Mouse (Mus musculus): ENCODE data around the gene Tbx1. TPM values are rescaled to one million over a fixed set of nuclear protein-coding genes. Genes with fewer than 3 reads are reported as not detected.

The Tbx1 gene
- polyA plus RNA-seq, 1 experiment from 2014 or later = 0.48 TPM

DNA sequence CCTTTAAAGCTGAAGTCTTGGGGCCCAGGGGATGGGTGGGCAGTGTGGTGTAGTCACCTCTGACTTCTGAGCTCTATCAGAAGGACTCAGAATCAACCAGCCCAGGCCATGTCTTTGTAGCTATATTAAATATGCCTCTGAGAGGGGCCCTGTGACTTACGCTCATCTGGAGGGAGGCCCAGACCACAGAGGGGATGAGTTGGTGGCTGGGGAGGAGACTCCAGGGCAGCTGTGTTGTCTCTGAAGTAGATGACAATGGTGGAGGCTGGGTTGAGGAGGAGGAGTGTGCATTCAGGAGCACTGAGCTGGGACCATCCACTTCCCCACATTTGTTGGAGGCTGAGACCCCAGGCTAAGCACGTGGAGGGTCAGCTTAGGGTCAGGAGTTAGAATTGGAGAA is 27.8 kb upstream of the Tbx1 start:
- Histone ChIP-seq H3K4me1 (ENCODE audit: control insufficient read depth, insufficient read depth, low read length) (peaks cover 7% of the 10 kb centered on the region), H3K4me2 (ENCODE audit: low read length) (no peak overlapping the region), H3K9ac (ENCODE audit: low read length) (no peak overlapping the region), H3K9me3 (replicated peaks; ENCODE audit: control insufficient read depth, low read length) (no peaks in the 10 kb centered on the region), H3K4me3 (ENCODE audit: low read depth, low read length) (no peak overlapping the region), H3K36me3 (ENCODE audit: control insufficient read depth, insufficient read depth, low read length) (peaks cover 25% of the 10 kb centered on the region), H3K27ac (ENCODE audit: low read depth, low read length) (no peak overlapping the region), H3K27me3 (replicated peaks; ENCODE audit: control insufficient read depth, insufficient read depth, low read length) (peaks cover 56% of the 10 kb centered on the region)
- WGBS = 50% methylated on average over 2 of the region's 2 CpGs
- DNase-seq (ENCODE audit: low spot score) (no peak), ATAC-seq (no peak)

DNA sequence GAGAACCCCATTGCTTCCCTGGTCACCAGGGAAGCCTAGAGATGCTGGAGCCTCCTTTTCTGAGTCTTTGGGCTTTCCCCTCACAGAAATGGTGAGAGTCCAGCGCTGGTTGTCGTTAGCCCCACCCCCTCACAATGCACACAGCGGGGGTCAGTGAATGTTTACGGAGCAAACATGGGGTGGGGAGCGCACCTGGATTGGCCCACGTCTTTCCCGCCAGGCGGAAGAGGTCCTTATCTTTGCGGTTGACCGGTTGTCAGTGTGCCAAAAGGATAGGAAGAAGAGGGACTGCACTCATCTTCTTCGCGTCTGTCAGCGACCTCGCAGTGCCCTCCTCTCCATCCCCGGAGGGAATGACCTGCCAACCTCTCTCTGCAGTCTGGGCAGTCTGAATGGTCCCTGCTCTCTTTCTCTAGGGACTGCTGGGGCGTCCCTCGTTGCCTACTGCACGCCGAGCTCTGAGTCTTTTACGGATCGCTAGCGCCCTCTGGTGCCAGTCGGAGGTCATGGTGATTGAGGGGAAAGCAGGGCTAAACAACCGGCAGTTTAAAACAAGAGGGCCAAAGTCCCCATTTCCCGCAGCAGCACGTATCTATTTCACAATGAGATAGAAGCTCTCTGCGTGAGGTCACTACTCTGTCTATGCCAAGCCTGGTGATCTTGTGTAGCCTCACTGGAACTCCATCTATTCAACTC is 27.0 kb upstream of the Tbx1 start:
- peak overlapping the region; percentile 35; the same call in 1 of the 2 replicates for H3K9ac ChIP-seq (ENCODE audit: low read length)
- WGBS = 2% methylated on average over 27 of the region's 27 CpGs

GRCm38 (mm10) chr16:18613301-18613700 is 22.8 kb upstream of the Tbx1 start:
- DNase-seq (ENCODE audit: low spot score) = no peak
- Histone ChIP-seq H3K36me3 (ENCODE audit: control insufficient read depth, insufficient read depth, low read length) (no peaks in the 10 kb centered on the region), H3K4me3 (ENCODE audit: low read depth, low read length) (no peak overlapping the region), H3K9me3 (replicated peaks; ENCODE audit: control insufficient read depth, low read length) (no peaks in the 10 kb centered on the region), H3K4me2 (ENCODE audit: low read length) (no peak overlapping the region), H3K4me1 (ENCODE audit: control insufficient read depth, insufficient read depth, low read length) (no peaks in the 10 kb centered on the region), H3K27me3 (replicated peaks; ENCODE audit: control insufficient read depth, insufficient read depth, low read length) (peaks cover 8% of the 10 kb centered on the region; the same call in 1 of the 2 replicates), H3K27ac (ENCODE audit: low read depth, low read length) (no peak overlapping the region), H3K9ac (ENCODE audit: low read length) (no peak overlapping the region)
- 94% methylated on average over 3 of the region's 3 CpGs for WGBS
- ATAC-seq = no peak

More for the DNA sequence above, 27.0 kb upstream of the Tbx1 start:
- Histone ChIP-seq H3K36me3 (ENCODE audit: control insufficient read depth, insufficient read depth, low read length) (peaks cover 17% of the 10 kb centered on the region), H3K27ac (ENCODE audit: low read depth, low read length) (no peak overlapping the region), H3K4me1 (ENCODE audit: control insufficient read depth, insufficient read depth, low read length) (peaks cover 7% of the 10 kb centered on the region), H3K4me3 (ENCODE audit: low read depth, low read length) (peak overlapping the region; percentile 15; the same call in 1 of the 2 replicates), H3K4me2 (ENCODE audit: low read length) (peak overlapping the region; percentile 45), H3K9me3 (replicated peaks; ENCODE audit: control insufficient read depth, low read length) (no peaks in the 10 kb centered on the region), H3K27me3 (replicated peaks; ENCODE audit: control insufficient read depth, insufficient read depth, low read length) (peaks cover 48% of the 10 kb centered on the region)
- DNase-seq (ENCODE audit: low spot score) (peak; percentile 93), ATAC-seq (peak; percentile 66)

- Histone ChIP-seq H3K9ac (ENCODE audit: low read length) (no peak overlapping the region), H3K36me3 (ENCODE audit: control insufficient read depth, insufficient read depth, low read length) (no peaks in the 10 kb centered on the region), H3K4me1 (ENCODE audit: control insufficient read depth, insufficient read depth, low read length) (no peaks in the 10 kb centered on the region), H3K9me3 (replicated peaks; ENCODE audit: control insufficient read depth, low read length) (no peaks in the 10 kb centered on the region), H3K27me3 (replicated peaks; ENCODE audit: control insufficient read depth, insufficient read depth, low read length) (peaks cover 2% of the 10 kb centered on the region; the same call in 1 of the 2 replicates), H3K27ac (ENCODE audit: low read depth, low read length) (no peak overlapping the region), H3K4me3 (ENCODE audit: low read depth, low read length) (no peak overlapping the region), H3K4me2 (ENCODE audit: low read length) (no peak overlapping the region)
- DNase-seq (ENCODE audit: low spot score) (no peak), ATAC-seq (no peak)
- WGBS = 82% methylated on average over 13 of the region's 13 CpGs
These were observed 21.3 kb upstream of the Tbx1 start for GRCm38 (mm10) chr16:18611752-18612151.

- H3K9me3 ChIP-seq (replicated peaks; ENCODE audit: control insufficient read depth, low read length) = no peaks in the 10 kb centered on the region
- no peaks in the 10 kb centered on the region for H3K4me1 ChIP-seq (ENCODE audit: control insufficient read depth, insufficient read depth, low read length)
- no peak overlapping the region for H3K9ac ChIP-seq (ENCODE audit: low read length)
- no peak overlapping the region for H3K4me3 ChIP-seq (ENCODE audit: low read depth, low read length)
- no peak for ATAC-seq
- H3K36me3 ChIP-seq (ENCODE audit: control insufficient read depth, insufficient read depth, low read length) = no peaks in the 10 kb centered on the region
- DNase-seq (ENCODE audit: low spot score) = no peak
- H3K27ac ChIP-seq (ENCODE audit: low read depth, low read length) = no peak overlapping the region
- no peak overlapping the region for H3K4me2 ChIP-seq (ENCODE audit: low read length)
- 74% methylated on average over 2 of the region's 2 CpGs for WGBS
- peaks cover 2% of the 10 kb centered on the region; the same call in 1 of the 2 replicates for H3K27me3 ChIP-seq (replicated peaks; ENCODE audit: control insufficient read depth, insufficient read depth, low read length)
These were observed 18.6 kb upstream of the Tbx1 start for GRCm38 (mm10) chr16:18609099-18609498.

- Histone ChIP-seq H3K27ac (ENCODE audit: low read depth, low read length) (no peak overlapping the region), H3K4me2 (ENCODE audit: low read length) (peak overlapping the region; percentile 9; the same call in 1 of the 2 replicates)
These were observed 17.8 kb upstream of the Tbx1 start for GRCm38 (mm10) chr16:18608226-18608625.

DNA sequence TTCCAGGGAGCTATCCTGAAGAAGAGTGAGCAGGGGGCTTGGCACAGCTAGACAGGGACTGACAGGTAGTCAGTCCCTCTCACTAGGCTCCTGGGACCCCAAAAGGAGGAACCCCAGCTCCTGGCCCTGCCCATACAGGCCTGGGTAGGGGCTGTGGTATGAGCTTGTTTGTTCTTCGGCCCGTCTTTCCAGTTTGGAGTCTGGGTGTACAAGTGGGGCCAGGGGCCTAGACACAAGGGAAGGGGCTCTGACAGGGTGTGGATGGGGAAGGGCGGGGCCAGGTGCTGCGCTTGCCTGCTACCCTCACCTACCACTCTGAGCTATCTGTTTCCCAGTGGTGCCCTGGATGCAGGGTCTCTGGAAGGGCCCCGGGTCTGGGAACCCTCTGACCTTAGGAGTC is 15.2 kb upstream of the Tbx1 start:
- no peak for DNase-seq (ENCODE audit: low spot score)
- WGBS = 78% methylated on average over 5 of the region's 5 CpGs
- peaks cover 2% of the 10 kb centered on the region; the same call in 1 of the 2 replicates for H3K27me3 ChIP-seq (replicated peaks; ENCODE audit: control insufficient read depth, insufficient read depth, low read length)
- no peak overlapping the region for H3K9ac ChIP-seq (ENCODE audit: low read length)
- ATAC-seq = no peak
- H3K27ac ChIP-seq (ENCODE audit: low read depth, low read length) = no peak overlapping the region
- H3K4me1 ChIP-seq (ENCODE audit: control insufficient read depth, insufficient read depth, low read length) = no peaks in the 10 kb centered on the region
- H3K4me2 ChIP-seq (ENCODE audit: low read length) = no peak overlapping the region
- H3K36me3 ChIP-seq (ENCODE audit: control insufficient read depth, insufficient read depth, low read length) = no peaks in the 10 kb centered on the region
- H3K9me3 ChIP-seq (replicated peaks; ENCODE audit: control insufficient read depth, low read length) = no peaks in the 10 kb centered on the region
- H3K4me3 ChIP-seq (ENCODE audit: low read depth, low read length) = no peak overlapping the region

More at GRCm38 (mm10) chr16:18608226-18608625, 17.8 kb upstream of the Tbx1 start:
- no peak overlapping the region for H3K9ac ChIP-seq (ENCODE audit: low read length)
- H3K4me3 ChIP-seq (ENCODE audit: low read depth, low read length) = no peak overlapping the region
- H3K36me3 ChIP-seq (ENCODE audit: control insufficient read depth, insufficient read depth, low read length) = no peaks in the 10 kb centered on the region
- no peaks in the 10 kb centered on the region for H3K4me1 ChIP-seq (ENCODE audit: control insufficient read depth, insufficient read depth, low read length)
- H3K9me3 ChIP-seq (replicated peaks; ENCODE audit: control insufficient read depth, low read length) = no peaks in the 10 kb centered on the region
- 6% methylated on average over 11 of the region's 11 CpGs for WGBS
- peaks cover 2% of the 10 kb centered on the region; the same call in 1 of the 2 replicates for H3K27me3 ChIP-seq (replicated peaks; ENCODE audit: control insufficient read depth, insufficient read depth, low read length)
- DNase-seq (ENCODE audit: low spot score) = no peak
- peak; percentile 52; the same call in 1 of the 2 replicates for ATAC-seq

DNA sequence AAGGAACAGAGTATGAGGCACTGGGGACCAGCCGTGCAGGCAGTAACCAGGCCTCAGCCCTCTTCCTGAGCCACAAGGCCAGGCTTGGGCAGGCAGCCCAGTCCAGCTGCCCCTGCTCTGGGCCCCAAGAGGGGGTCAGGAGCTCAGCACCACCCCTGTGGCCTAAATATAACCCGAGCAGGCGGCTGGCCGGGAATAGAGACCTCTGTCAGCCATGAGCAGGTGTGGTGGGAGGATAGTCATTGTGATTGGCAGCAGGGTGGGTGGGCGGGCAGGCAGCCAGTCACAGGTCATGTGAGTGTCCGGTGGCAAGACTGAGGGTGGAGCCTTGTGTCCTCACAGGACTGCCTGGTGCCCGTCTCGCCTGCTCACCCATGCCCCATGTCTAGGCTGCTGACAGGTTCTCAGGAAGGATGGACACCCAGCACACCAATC is 13.8 kb upstream of the Tbx1 start:
- Histone ChIP-seq H3K9ac (ENCODE audit: low read length) (no peak overlapping the region), H3K4me3 (ENCODE audit: low read depth, low read length) (no peak overlapping the region), H3K36me3 (ENCODE audit: control insufficient read depth, insufficient read depth, low read length) (no peaks in the 10 kb centered on the region), H3K27ac (ENCODE audit: low read depth, low read length) (no peak overlapping the region), H3K4me1 (ENCODE audit: control insufficient read depth, insufficient read depth, low read length) (no peaks in the 10 kb centered on the region), H3K27me3 (replicated peaks; ENCODE audit: control insufficient read depth, insufficient read depth, low read length) (no peaks in the 10 kb centered on the region; the same call in 1 of the 2 replicates), H3K9me3 (replicated peaks; ENCODE audit: control insufficient read depth, low read length) (no peaks in the 10 kb centered on the region), H3K4me2 (ENCODE audit: low read length) (no peak overlapping the region)
- WGBS = 59% methylated on average over 8 of the region's 8 CpGs
- no peak for ATAC-seq
- DNase-seq (ENCODE audit: low spot score) = no peak

GRCm38 (mm10) chr16:18601447-18601846 is 11.0 kb upstream of the Tbx1 start:
- no peaks in the 10 kb centered on the region for H3K36me3 ChIP-seq (ENCODE audit: control insufficient read depth, insufficient read depth, low read length)
- H3K9me3 ChIP-seq (replicated peaks; ENCODE audit: control insufficient read depth, low read length) = no peaks in the 10 kb centered on the region
- DNase-seq (ENCODE audit: low spot score) (no peak), ATAC-seq (no peak)
- H3K27me3 ChIP-seq (replicated peaks; ENCODE audit: control insufficient read depth, insufficient read depth, low read length) = no peaks in the 10 kb centered on the region; the same call in 1 of the 2 replicates
- no peaks in the 10 kb centered on the region for H3K4me1 ChIP-seq (ENCODE audit: control insufficient read depth, insufficient read depth, low read length)
- H3K9ac ChIP-seq (ENCODE audit: low read length) = no peak overlapping the region
- no peak overlapping the region for H3K4me2 ChIP-seq (ENCODE audit: low read length)
- WGBS = 70% methylated on average over 7 of the region's 7 CpGs
- no peak overlapping the region for H3K27ac ChIP-seq (ENCODE audit: low read depth, low read length)
- H3K4me3 ChIP-seq (ENCODE audit: low read depth, low read length) = no peak overlapping the region
